Mouse (Mus musculus) midbrain, embryonic 14.5 days (tissue): Measurements from ENCODE around the gene Pnlip. TPM values are rescaled to one million over a fixed set of nuclear protein-coding genes. Genes with fewer than 3 reads are reported as not detected.

Experiments
- ATAC-seq: fragments of 200-750 bp; cut with Nextera tagmentation; 2 replicates; pipeline ENCODE4 v1.8.0; 2017; ENCODE audit warnings: moderate number of reproducible peaks, moderate library complexity; ENCODE audit not compliant: low FRiP score, low TSS enrichment
- DNase-seq: peaks from one replicate; pipeline ENCODE4 v3.0.0-alpha.2; 2015
- H3K27ac ChIP-seq: fragments of 300-500 bp; sonication (generic); replicated peaks from 2 replicates; pipeline ENCODE4 v1.5.1; 2014; ENCODE audit warnings: mild to moderate bottlenecking, low read depth, low read length, moderate library complexity
- H3K27me3 ChIP-seq: fragments of 300-500 bp; sonication (generic); 2 replicates; pipeline ENCODE4 v1.6.1; 2014; ENCODE audit warnings: low read length, control low read depth, mixed read lengths; ENCODE audit not compliant: control insufficient read depth, insufficient read depth
- H3K36me3 ChIP-seq: fragments of 300-500 bp; sonication (generic); 2 replicates; pipeline ENCODE4 v1.6.1; 2014; ENCODE audit warnings: low read length, control low read depth; ENCODE audit not compliant: control insufficient read depth, insufficient read depth
- H3K4me1 ChIP-seq: fragments of 300-500 bp; sonication (generic); 2 replicates; pipeline ENCODE4 v1.6.1; 2014; ENCODE audit warnings: mild to moderate bottlenecking, antibody characterized with exemption, low read length, control low read depth; ENCODE audit not compliant: control insufficient read depth, insufficient read depth
- H3K4me2 ChIP-seq: fragments of 300-500 bp; sonication (generic); 2 replicates; pipeline ENCODE4 v1.6.1; 2014; ENCODE audit warnings: mild to moderate bottlenecking, low read length, moderate library complexity
- H3K4me3 ChIP-seq: fragments of 300-500 bp; sonication (generic); replicated peaks from 2 replicates; pipeline ENCODE4 v1.5.1; 2014; ENCODE audit warnings: low read depth, low read length
- H3K9ac ChIP-seq: fragments of 300-500 bp; sonication (generic); replicated peaks from 2 replicates; pipeline ENCODE4 v1.6.1; 2014; ENCODE audit warnings: mild to moderate bottlenecking, low read length, moderate library complexity
- H3K9me3 ChIP-seq: fragments of 300-500 bp; sonication (generic); 2 replicates; pipeline ENCODE4 v1.6.1; 2016; ENCODE audit warnings: low read length, control low read depth, mixed read lengths; ENCODE audit not compliant: control insufficient read depth
- WGBS: fragments of 180-500 bp; shearing (Covaris S2); extraction: QIAGEN DNeasy Blood & Tissue Kit; methylation state at CpG from one replicate; pipeline ENCODE4 v1.1.7; 2014; 5-methylcytosine and 5-hydroxymethylcytosine counted together
- polyA plus RNA-seq: library from polyadenylated mRNA; unstranded; fragments of >200 nt; fragmentation: Nextera tagmentation; extraction: Ambion mirVana; gene quantifications from 2 replicates; pipeline ENCODE4 v1.2.1, GENCODE M21; 2014

The Pnlip gene
- 0.15 TPM in 1 of 2 replicates, not detected in the other for polyA plus RNA-seq

- Histone ChIP-seq H3K9me3 (no peaks in the 10 kb centered on the region), H3K27ac (no peak within 1 kb of the TSS), H3K4me3 (no peak within 1 kb of the TSS), H3K4me1 (no peaks in the 10 kb centered on the region), H3K9ac (no peak within 1 kb of the TSS), H3K36me3 (no peaks in the 10 kb centered on the region), H3K27me3 (no peaks in the 10 kb centered on the region), H3K4me2 (no peak within 1 kb of the TSS)
- no peak for DNase-seq
- ATAC-seq, result no peak
- 80% methylated on average over 5 of the region's 5 CpGs for WGBS
These were observed at the start of gene Pnlip for GRCm38 (mm10) chr19:58652198-58652597. Pnlip (plus strand) TSS chr19:58652498.

GRCm38 (mm10) chr19:58609716-58610115 lies 42.6 kb upstream of the Pnlip start:
- Histone ChIP-seq H3K4me1 (no peaks in the 10 kb centered on the region), H3K27ac (no peak overlapping the region), H3K27me3 (no peaks in the 10 kb centered on the region), H3K4me3 (no peak overlapping the region), H3K9me3 (no peaks in the 10 kb centered on the region), H3K9ac (no peak overlapping the region), H3K36me3 (no peaks in the 10 kb centered on the region), H3K4me2 (no peak overlapping the region)
- ATAC-seq, result no peak
- WGBS, result 79% methylated on average over 1 of the region's 1 CpGs
- no peak for DNase-seq

GRCm38 (mm10) chr19:58612745-58613144 lies 39.6 kb upstream of the Pnlip start:
- no peak for ATAC-seq

GRCm38 (mm10) chr19:58616606-58617005 lies 35.7 kb upstream of the Pnlip start:
- Histone ChIP-seq H3K36me3 (no peaks in the 10 kb centered on the region), H3K9ac (no peak overlapping the region), H3K27ac (no peak overlapping the region), H3K4me2 (no peak overlapping the region), H3K4me1 (no peaks in the 10 kb centered on the region), H3K4me3 (no peak overlapping the region), H3K27me3 (no peaks in the 10 kb centered on the region), H3K9me3 (no peaks in the 10 kb centered on the region)
- WGBS, result 84% methylated on average over 7 of the region's 7 CpGs
- no peak for DNase-seq
- no peak for ATAC-seq

More at GRCm38 (mm10) chr19:58612745-58613144, 39.6 kb upstream of the Pnlip start:
- DNase-seq, result no peak
- 85% methylated on average over 3 of the region's 3 CpGs for WGBS
- H3K9ac ChIP-seq, result no peak overlapping the region
- H3K27me3 ChIP-seq, result no peaks in the 10 kb centered on the region
- no peaks in the 10 kb centered on the region for H3K36me3 ChIP-seq
- no peaks in the 10 kb centered on the region for H3K4me1 ChIP-seq
- H3K4me2 ChIP-seq, result no peak overlapping the region
- H3K4me3 ChIP-seq, result no peak overlapping the region
- no peaks in the 10 kb centered on the region for H3K9me3 ChIP-seq
- H3K27ac ChIP-seq, result no peak overlapping the region

- H3K27ac ChIP-seq, result no peak overlapping the region
- H3K4me1 ChIP-seq, result no peaks in the 10 kb centered on the region
- no peak for DNase-seq
- no peaks in the 10 kb centered on the region for H3K27me3 ChIP-seq
- no peak overlapping the region for H3K9ac ChIP-seq
- ATAC-seq, result no peak
- 86% methylated on average over 3 of the region's 3 CpGs for WGBS
- no peak overlapping the region for H3K4me2 ChIP-seq
- H3K36me3 ChIP-seq, result no peaks in the 10 kb centered on the region
- 0 out of 2 replicates have a peak, but pooled peaks cover 4% of the 10 kb centered on the region for H3K9me3 ChIP-seq
- H3K4me3 ChIP-seq, result no peak overlapping the region
These were observed 31.6 kb upstream of the Pnlip start for GRCm38 (mm10) chr19:58620661-58621060.

GRCm38 (mm10) chr19:58621646-58622045 lies 30.7 kb upstream of the Pnlip start:
- H3K27me3 ChIP-seq, result no peaks in the 10 kb centered on the region
- 81% methylated on average over 1 of the region's 1 CpGs for WGBS
- H3K4me3 ChIP-seq, result no peak overlapping the region
- H3K27ac ChIP-seq, result no peak overlapping the region
- H3K4me1 ChIP-seq, result no peaks in the 10 kb centered on the region
- no peaks in the 10 kb centered on the region for H3K36me3 ChIP-seq
- no peak overlapping the region for H3K4me2 ChIP-seq
- no peak for DNase-seq
- 0 out of 2 replicates have a peak, but pooled peaks cover 4% of the 10 kb centered on the region for H3K9me3 ChIP-seq
- ATAC-seq, result no peak
- H3K9ac ChIP-seq, result no peak overlapping the region

GRCm38 (mm10) chr19:58624799-58625198 lies 27.5 kb upstream of the Pnlip start:
- WGBS, result 85% methylated on average over 4 of the region's 4 CpGs
- no peak for DNase-seq

GRCm38 (mm10) chr19:58625254-58625947 lies 26.9 kb upstream of the Pnlip start:
- Histone ChIP-seq H3K4me1 (no peaks in the 10 kb centered on the region), H3K9me3 (0 out of 2 replicates have a peak, but pooled peaks cover 4% of the 10 kb centered on the region), H3K27ac (no peak overlapping the region), H3K36me3 (no peaks in the 10 kb centered on the region), H3K4me3 (no peak overlapping the region), H3K4me2 (no peak overlapping the region), H3K9ac (no peak overlapping the region), H3K27me3 (no peaks in the 10 kb centered on the region)
- WGBS, result 94% methylated on average over 9 of the region's 9 CpGs
- ATAC-seq, result no peak
- no peak for DNase-seq

More at GRCm38 (mm10) chr19:58624799-58625198, 27.5 kb upstream of the Pnlip start:
- Histone ChIP-seq H3K36me3 (no peaks in the 10 kb centered on the region), H3K9ac (no peak overlapping the region), H3K4me1 (no peaks in the 10 kb centered on the region), H3K9me3 (0 out of 2 replicates have a peak, but pooled peaks cover 4% of the 10 kb centered on the region), H3K4me2 (no peak overlapping the region), H3K27ac (no peak overlapping the region), H3K4me3 (no peak overlapping the region), H3K27me3 (no peaks in the 10 kb centered on the region)
- no peak for ATAC-seq
